Mouse (Mus musculus) CD4-positive naive resting alpha-beta T cell, adult 76 days (primary cell): Measurements from ENCODE around the gene Zfp574. TPM values are rescaled to one million over a fixed set of nuclear protein-coding genes. Genes with fewer than 3 reads are reported as not detected.

Source experiments
- total RNA-seq: library from RNA; stranded (reverse); gene quantifications from one replicate; pipeline ENCODE4 v1.2.4, GENCODE M21; 2023

The Zfp574 gene
- total RNA-seq, result 16.9 TPM

GRCm38 (mm10) chr7:25071979-25072715 lies at the start of gene Zfp574, which contains the start of gene Grik5:
Zfp574 (plus strand) TSS chr7:25072567.
Grik5 (minus strand) TSS chr7:25072346.

Other genes starting within 250 kb of the Zfp574 start
- gene Gm9844, start 210.4 kb upstream of the Zfp574 start, total RNA-seq, result not detected
- gene Lypd4, start 202.6 kb upstream of the Zfp574 start, total RNA-seq, result not detected
- not detected for gene Dmrtc2, start 202.5 kb upstream of the Zfp574 start, total RNA-seq
- 3,592 TPM for gene Rps19, start 188.2 kb upstream of the Zfp574 start, total RNA-seq
- 97.2 TPM for gene Cd79a, start 175.2 kb upstream of the Zfp574 start, total RNA-seq
- 1,699 TPM for gene Arhgef1, start 169.7 kb upstream of the Zfp574 start, total RNA-seq
- gene Gm4881, start 128.1 kb upstream of the Zfp574 start, total RNA-seq, result not detected
- gene Rabac1, start 99.8 kb upstream of the Zfp574 start, total RNA-seq, result 302 TPM
- 5.9 TPM for gene Atp1a3, start 66.6 kb upstream of the Zfp574 start, total RNA-seq
- 7.0 TPM for gene Grik5, start 221 bp upstream of the Zfp574 start, total RNA-seq
- gene Pou2f2, start 107.2 kb downstream of the Zfp574 start, total RNA-seq, result 17.5 TPM
- 112 TPM for gene Dedd2, start 148.0 kb downstream of the Zfp574 start, total RNA-seq
- gene Zfp526, start 148.9 kb downstream of the Zfp574 start, total RNA-seq, result 16.2 TPM
- 80.6 TPM for gene Gsk3a, start 165.3 kb downstream of the Zfp574 start, total RNA-seq
- 32.6 TPM for gene Erf, start 178.2 kb downstream of the Zfp574 start, total RNA-seq
- gene Cic, start 195.1 kb downstream of the Zfp574 start, total RNA-seq, result 361 TPM
- gene Pafah1b3, start 225.4 kb downstream of the Zfp574 start, total RNA-seq, result 9.1 TPM
- not detected for gene Prr19, start 228.8 kb downstream of the Zfp574 start, total RNA-seq
- not detected for gene Tmem145, start 233.5 kb downstream of the Zfp574 start, total RNA-seq
- gene Megf8, start 244.6 kb downstream of the Zfp574 start, total RNA-seq, result 1.2 TPM